Mouse (Mus musculus) CH12.LX (cell line): ENCODE data around the gene Ldah. TPM values are rescaled to one million over a fixed set of nuclear protein-coding genes. Genes with fewer than 3 reads are reported as not detected.

Experiments
- DNase-seq: peaks from one replicate; pipeline ENCODE4 v3.0.0-alpha.2; 2013; ENCODE audit errors: extremely low read depth
- H3K27ac ChIP-seq: 2 replicates; pipeline ENCODE4 v1.5.1; 2012; ENCODE audit warnings: low read depth, mild to moderate bottlenecking, control low read depth, moderate library complexity; ENCODE audit not compliant: insufficient read depth
- H3K27me3 ChIP-seq: replicated peaks from 2 replicates; pipeline ENCODE3; 2012; ENCODE audit warnings: inconsistent platforms
- H3K36me3 ChIP-seq, 2 experiments: replicated peaks in 1 of 2; 2 replicates each; pipeline versions ENCODE3 to v1.6.1; 2012; ENCODE audit warnings: inconsistent platforms in 1 of 2, low read length in 1 of 2, mild to moderate bottlenecking in 1 of 2, mixed read lengths in 1 of 2, moderate library complexity in 1 of 2; ENCODE audit not compliant: control insufficient read depth in 1 of 2, insufficient read depth in 1 of 2
- H3K4me1 ChIP-seq, 2 experiments: 2 replicates each; pipeline ENCODE4 v1.6.1; 2012; ENCODE audit warnings: inconsistent platforms in 1 of 2, moderate library complexity in 1 of 2; ENCODE audit not compliant: insufficient read depth in 2 of 2, control insufficient read depth in 1 of 2
- H3K4me2 ChIP-seq: 2 replicates; pipeline ENCODE4 v1.6.1; 2012; ENCODE audit warnings: low read depth, mild to moderate bottlenecking, control low read depth; ENCODE audit not compliant: poor library complexity, insufficient read depth, severe bottlenecking
- H3K4me3 ChIP-seq, 3 experiments: fragments of 150-350 bp in 1 of 3; sonication (generic) in 1 of 3; replicated peaks in 1 of 3; 2 replicates each; pipeline versions ENCODE3 to v1.5.1; 2011 to 2012; ENCODE audit warnings: low read depth in 2 of 3, low read length in 2 of 3, mild to moderate bottlenecking in 2 of 3, moderate library complexity in 2 of 3, control low read depth in 1 of 3, improper control_type of control experiment in 1 of 3, inconsistent platforms in 1 of 3, mixed read lengths in 1 of 3; ENCODE audit not compliant: poor library complexity in 1 of 3
- H3K79me2 ChIP-seq: replicated peaks from 2 replicates; pipeline ENCODE4 v1.6.1; 2012; ENCODE audit warnings: mild to moderate bottlenecking, moderate library complexity; ENCODE audit not compliant: control insufficient read depth, poor library complexity, insufficient read depth, severe bottlenecking; ENCODE audit errors: extremely low read depth
- H3K9ac ChIP-seq: 2 replicates; pipeline ENCODE4 v1.6.1; 2012; ENCODE audit warnings: low read depth, mild to moderate bottlenecking, control low read depth, moderate library complexity; ENCODE audit not compliant: insufficient read depth
- H3K9me3 ChIP-seq: replicated peaks from 2 replicates; pipeline ENCODE3; 2012; ENCODE audit warnings: low read length, inconsistent platforms, mixed read lengths
- BHLHE40 ChIP-seq: IDR thresholded peaks from 2 replicates; pipeline ENCODE4 v1.6.1; 2011; ENCODE audit warnings: mild to moderate bottlenecking, low read depth, low read length, improper control_type of control experiment
- CHD1 ChIP-seq: IDR thresholded peaks from 2 replicates; pipeline ENCODE4 v1.6.1; 2012; ENCODE audit warnings: low read depth, low read length, improper control_type of control experiment, inconsistent platforms
- CTCF ChIP-seq, 2 experiments: IDR thresholded peaks in 1 of 2; conservative IDR thresholded peaks in 1 of 2; 2 replicates each; pipeline ENCODE4 v1.5.1; 2011 to 2012; ENCODE audit warnings: low read depth in 2 of 2, low read length in 2 of 2, improper control_type of control experiment in 1 of 2, inconsistent platforms in 1 of 2, mild to moderate bottlenecking in 1 of 2, moderate library complexity in 1 of 2
- ELF1 ChIP-seq: IDR thresholded peaks from 2 replicates; pipeline ENCODE4 v1.6.1; 2014; ENCODE audit warnings: low read depth, mild to moderate bottlenecking, inconsistent platforms, low read length, improper control_type of control experiment
- ETS1 ChIP-seq: conservative IDR thresholded peaks from 2 replicates; pipeline ENCODE4 v1.6.1; 2012; ENCODE audit warnings: low read depth, mild to moderate bottlenecking, inconsistent platforms, low read length, improper control_type of control experiment, moderate library complexity
- GABPA ChIP-seq: IDR thresholded peaks from 2 replicates; pipeline ENCODE4 v1.6.1; 2012; ENCODE audit warnings: low read depth, low read length, improper control_type of control experiment, inconsistent platforms; ENCODE audit not compliant: insufficient replicate concordance
- HCFC1 ChIP-seq: IDR thresholded peaks from 2 replicates; pipeline ENCODE4 v1.6.1; 2012; ENCODE audit warnings: low read depth, mild to moderate bottlenecking, inconsistent platforms, low read length, improper control_type of control experiment
- JUN ChIP-seq: IDR thresholded peaks from 2 replicates; pipeline ENCODE4 v1.6.1; 2011; ENCODE audit warnings: low read depth, mild to moderate bottlenecking, low read length, improper control_type of control experiment, moderate library complexity; ENCODE audit not compliant: insufficient read depth
- MAFK ChIP-seq: IDR thresholded peaks from 2 replicates; pipeline ENCODE4 v1.6.1; 2011; ENCODE audit warnings: low read length, improper control_type of control experiment; ENCODE audit not compliant: insufficient replicate concordance
- MAX ChIP-seq: IDR thresholded peaks from 2 replicates; pipeline ENCODE4 v1.6.1; 2011; ENCODE audit warnings: low read length, improper control_type of control experiment
- MAZ ChIP-seq: IDR thresholded peaks from 2 replicates; pipeline ENCODE4 v1.6.1; 2012; ENCODE audit warnings: low read depth, mild to moderate bottlenecking, inconsistent platforms, low read length, improper control_type of control experiment, moderate library complexity
- POLR2A ChIP-seq: IDR thresholded peaks from 2 replicates; pipeline ENCODE4 v1.6.1; 2011; ENCODE audit warnings: low read depth, mild to moderate bottlenecking, improper control_type of control experiment, low read length
- SIN3A ChIP-seq: IDR thresholded peaks from 2 replicates; pipeline ENCODE4 v1.6.1; 2012; ENCODE audit warnings: low read length, improper control_type of control experiment, inconsistent platforms
- TBP ChIP-seq: conservative IDR thresholded peaks from 2 replicates; pipeline ENCODE4 v1.6.1; 2011; ENCODE audit warnings: low read depth, low read length, improper control_type of control experiment
- UBTF ChIP-seq: IDR thresholded peaks from 2 replicates; pipeline ENCODE4 v1.6.1; 2012; ENCODE audit warnings: low read depth, mild to moderate bottlenecking, inconsistent platforms, low read length, improper control_type of control experiment, moderate library complexity
- USF2 ChIP-seq: conservative IDR thresholded peaks from 2 replicates; pipeline ENCODE4 v1.6.1; 2011; ENCODE audit warnings: low read depth, low read length, improper control_type of control experiment
- ZC3H11A ChIP-seq: IDR thresholded peaks from 2 replicates; pipeline ENCODE4 v1.6.1; 2012; ENCODE audit warnings: low read depth, mild to moderate bottlenecking, inconsistent platforms, low read length, improper control_type of control experiment
- ZKSCAN1 ChIP-seq: IDR thresholded peaks from 2 replicates; pipeline ENCODE4 v1.6.1; 2012; ENCODE audit warnings: low read depth, inconsistent platforms, low read length, improper control_type of control experiment, borderline replicate concordance
- ZNF384 ChIP-seq: IDR thresholded peaks from 2 replicates; pipeline ENCODE4 v1.6.1; 2012; ENCODE audit warnings: low read depth, low read length, improper control_type of control experiment, inconsistent platforms
- dilution Hi-C: fragments of 300-500 bp; cut with MboI; formaldehyde crosslinking; loops from 2 replicates; pipeline ENCODE4 v1.14.3; 2020; ENCODE audit warnings: low sequenced_read_pairs; ENCODE audit not compliant: extremely low pct_unique_long_range_greater_than_20kb, extremely low pct_ligation_motif_present
- in situ Hi-C: fragments of 300-500 bp; cut with MboI; formaldehyde crosslinking; loops from 3 replicates; pipeline ENCODE4 v1.14.3; 2019; ENCODE audit warnings: low sequenced_read_pairs, low pct_ligation_motif_present, low pct_unique_long_range_greater_than_20kb, mixed read lengths
- polyA plus RNA-seq: library from polyadenylated mRNA; unstranded; fragments of >175 nt; gene quantifications from 2 replicates; pipeline ENCODE4 v1.2.1, GENCODE M21; 2012; ENCODE audit warnings: low read depth; ENCODE audit not compliant: insufficient read length
- total RNA-seq, 2 experiments: library from RNA; depleted of rRNA; stranded (reverse); fragments of 300-350 nt in 1 of 2; fragments of >200 nt in 1 of 2; gene quantifications; 2 replicates each; pipeline ENCODE4 v1.2.3; 2012 to 2014

The Ldah gene
- total and polyA plus RNA-seq, 3 experiments, result 18.2 to 41.5 (median 34.5) TPM

- DNase-seq, result no peak
- H3K27me3 ChIP-seq, result no peaks in the 10 kb centered on the region
- in situ Hi-C loops, result no loop called here
- TF ChIP-seq POLR2A, result no peak
- H3K4me1 ChIP-seq, result no peaks in the 10 kb centered on the region
- H3K4me2 ChIP-seq, result no peak overlapping the region
- no peaks in the 10 kb centered on the region for H3K79me2 ChIP-seq
- no peak overlapping the region for H3K4me3 ChIP-seq
- no peaks in the 10 kb centered on the region for H3K9me3 ChIP-seq
- H3K36me3 ChIP-seq, result peaks cover 7 to 46% of the 10 kb centered on the region in 2 experiments
- no peak overlapping the region for H3K9ac ChIP-seq
- H3K27ac ChIP-seq, result no peak overlapping the region
- dilution Hi-C loops, result no loop called here
Observed at GRCm38 (mm10) chr12:8266311-8266710, 58.4 kb downstream of the Ldah start.

GRCm38 (mm10) chr12:8269627-8270026 is 61.7 kb downstream of the Ldah start:
- peaks cover 10 to 53% of the 10 kb centered on the region in 2 experiments for H3K36me3 ChIP-seq
- H3K27me3 ChIP-seq, result no peaks in the 10 kb centered on the region
- no peak for TF ChIP-seq TBP
- TF ChIP-seq MAFK, result no peak
- TF ChIP-seq GABPA, result no peak
- no peak for TF ChIP-seq JUN
- TF ChIP-seq CHD1, result no peak
- no peak for TF ChIP-seq CTCF (conservative IDR thresholded peaks at IDR 0.05 in 1 of 2, IDR thresholded peaks at IDR 0.05 in 1 of 2; ENCODE audit: low read depth in 2 of 2, low read length in 2 of 2)
- no peak for TF ChIP-seq SIN3A
- no peak for TF ChIP-seq ZC3H11A
- TF ChIP-seq MAX, result no peak
- no peak overlapping the region for H3K4me3 ChIP-seq
- H3K79me2 ChIP-seq, result no peaks in the 10 kb centered on the region
- H3K4me1 ChIP-seq, result 0 out of 4 replicates have a peak, but pooled peaks cover 0 to 3% of the 10 kb centered on the region in 2 experiments
- H3K9me3 ChIP-seq, result no peaks in the 10 kb centered on the region
- no peak overlapping the region for H3K4me2 ChIP-seq
- no peak overlapping the region for H3K9ac ChIP-seq
- DNase-seq, result no peak
- H3K27ac ChIP-seq, result no peak overlapping the region
- dilution Hi-C loops (no loop called here), in situ Hi-C loops (no loop called here)

GRCm38 (mm10) chr12:8271405-8271804 is 63.5 kb downstream of the Ldah start:
- no peak overlapping the region for H3K4me2 ChIP-seq
- dilution Hi-C loops, result no loop called here

More at GRCm38 (mm10) chr12:8271405-8271804, 63.5 kb downstream of the Ldah start:
- Histone ChIP-seq H3K27me3 (no peaks in the 10 kb centered on the region), H3K27ac (no peak overlapping the region), H3K36me3 (peaks cover 12 to 56% of the 10 kb centered on the region in 2 experiments), H3K9me3 (no peaks in the 10 kb centered on the region), H3K4me3 (no peak overlapping the region), H3K4me1 (0 out of 4 replicates have a peak, but pooled peaks cover 0 to 3% of the 10 kb centered on the region in 2 experiments), H3K9ac (no peak overlapping the region), H3K79me2 (no peaks in the 10 kb centered on the region)
- in situ Hi-C loops, result no loop called here
- DNase-seq, result no peak
- TF ChIP-seq MAFK (no peak), ZKSCAN1 (no peak), MAZ (no peak), ZC3H11A (no peak), HCFC1 (no peak), BHLHE40 (no peak), TBP (no peak), USF2 (no peak), UBTF (no peak), ELF1 (no peak), ETS1 (no peak), ZNF384 (no peak)
